Mouse (Mus musculus) lung, postnatal 0 days (tissue): ENCODE results near the gene Stat4. TPM values are rescaled to one million over a fixed set of nuclear protein-coding genes. Genes with fewer than 3 reads are reported as not detected.

Source experiments
- ATAC-seq: fragments of 200-750 bp; cut with Nextera tagmentation; 2 replicates; pipeline ENCODE4 v1.8.0; 2017; ENCODE audit warnings: moderate library complexity
- DNase-seq: peaks from one replicate; pipeline ENCODE4 v3.0.0-alpha.2; 2016; ENCODE audit warnings: low spot score
- H3K27ac ChIP-seq: fragments of 300-500 bp; sonication (generic); 2 replicates; pipeline ENCODE4 v1.5.1; 2014; ENCODE audit warnings: antibody characterized with exemption, mild to moderate bottlenecking, low read length, mixed read lengths
- H3K27me3 ChIP-seq: fragments of 300-500 bp; sonication (generic); replicated peaks from 2 replicates; pipeline ENCODE4 v1.6.1; 2014; ENCODE audit warnings: low read length, mixed read lengths; ENCODE audit not compliant: insufficient read depth
- H3K36me3 ChIP-seq: fragments of 300-500 bp; sonication (generic); 2 replicates; pipeline ENCODE4 v1.6.1; 2014; ENCODE audit warnings: low read length, mixed read lengths; ENCODE audit not compliant: insufficient read depth
- H3K4me1 ChIP-seq: fragments of 300-500 bp; sonication (generic); 2 replicates; pipeline ENCODE4 v1.6.1; 2014; ENCODE audit warnings: antibody characterized with exemption, low read depth, low read length, mixed read lengths; ENCODE audit not compliant: insufficient read depth
- H3K4me2 ChIP-seq: fragments of 300-500 bp; sonication (generic); replicated peaks from 2 replicates; pipeline ENCODE4 v1.6.1; 2014; ENCODE audit warnings: low read depth, mild to moderate bottlenecking, low read length, moderate library complexity, mixed read lengths
- H3K4me3 ChIP-seq: fragments of 300-500 bp; sonication (generic); 2 replicates; pipeline ENCODE4 v1.5.1; 2014; ENCODE audit warnings: low read depth, low read length
- H3K9ac ChIP-seq: fragments of 300-500 bp; sonication (generic); replicated peaks from 2 replicates; pipeline ENCODE4 v1.6.1; 2014; ENCODE audit warnings: low read depth, mild to moderate bottlenecking
- H3K9me3 ChIP-seq: fragments of 300-500 bp; sonication (generic); 2 replicates; pipeline ENCODE4 v1.6.1; 2016; ENCODE audit warnings: low read length, mixed read lengths
- CTCF ChIP-seq: IDR thresholded peaks from 2 replicates; pipeline ENCODE4 v1.5.1; 2016; ENCODE audit warnings: antibody characterized with exemption, mild to moderate bottlenecking
- EP300 ChIP-seq: IDR thresholded peaks from 2 replicates; pipeline ENCODE4 v1.6.1; 2016; ENCODE audit warnings: antibody characterized with exemption, mild to moderate bottlenecking, control low read depth
- whole genome bisulfite sequencing: fragments of 180-500 bp; shearing (Covaris S2); extraction: QIAGEN DNeasy Blood & Tissue Kit; methylation state at CpG from one replicate; pipeline ENCODE4 v1.1.7; 2014; 5-methylcytosine and 5-hydroxymethylcytosine counted together
- polyA plus RNA-seq: library from polyadenylated mRNA; unstranded; fragments of >200 nt; fragmentation: Nextera tagmentation; extraction: Ambion mirVana; gene quantifications from 2 replicates; pipeline ENCODE4 v1.2.1, GENCODE M21; 2015

Gene Stat4
- polyA plus RNA-seq, result 0.73 and 1.0 TPM in 2 replicates

- TF ChIP-seq CTCF (no peak), EP300 (no peak)
- Histone ChIP-seq H3K4me2 (no peak within 1 kb of the TSS), H3K27me3 (no peaks in the 10 kb centered on the region), H3K4me3 (no peak within 1 kb of the TSS), H3K36me3 (no peaks in the 10 kb centered on the region), H3K27ac (no peak within 1 kb of the TSS), H3K9ac (no peak within 1 kb of the TSS), H3K9me3 (no peaks in the 10 kb centered on the region), H3K4me1 (no peaks in the 10 kb centered on the region)
- ATAC-seq (no peak), DNase-seq (no peak)
- WGBS, result 71% methylated on average over 5 of the region's 5 CpGs
Observed at GRCm38 (mm10) chr1:51986848-51987247, at the start of gene Stat4. Gene Stat4, plus strand, starts transcription at chr1:51987148.

- no peak for TF ChIP-seq EP300
- 88% methylated on average over 7 of the region's 7 CpGs for WGBS
- H3K27ac ChIP-seq, result no peak overlapping the region
- no peaks in the 10 kb centered on the region for H3K36me3 ChIP-seq
- H3K27me3 ChIP-seq, result no peaks in the 10 kb centered on the region
- no peak overlapping the region for H3K4me2 ChIP-seq
- H3K9ac ChIP-seq, result no peak overlapping the region
- no peak overlapping the region for H3K4me3 ChIP-seq
- no peak for ATAC-seq
- H3K9me3 ChIP-seq, result no peaks in the 10 kb centered on the region
- DNase-seq, result no peak
- no peaks in the 10 kb centered on the region for H3K4me1 ChIP-seq
Observed at GRCm38 (mm10) chr1:51938357-51938756, 48.6 kb upstream of the Stat4 start.

- Histone ChIP-seq H3K9me3 (no peaks in the 10 kb centered on the region), H3K27ac (no peak overlapping the region), H3K4me1 (no peaks in the 10 kb centered on the region), H3K9ac (no peak overlapping the region), H3K4me3 (no peak overlapping the region), H3K36me3 (no peaks in the 10 kb centered on the region), H3K4me2 (no peak overlapping the region), H3K27me3 (no peaks in the 10 kb centered on the region)
- TF ChIP-seq CTCF (peak; percentile 87), EP300 (no peak)
- ATAC-seq (peak; percentile 87), DNase-seq (peak; percentile 87)
- 34% methylated on average over 5 of the region's 5 CpGs for WGBS
Observed at GRCm38 (mm10) chr1:51944755-51945154, 42.2 kb upstream of the Stat4 start.

- H3K4me1 ChIP-seq, result no peaks in the 10 kb centered on the region
- ATAC-seq (no peak), DNase-seq (no peak)
- H3K27me3 ChIP-seq, result no peaks in the 10 kb centered on the region
- H3K27ac ChIP-seq, result no peak overlapping the region
- no peak overlapping the region for H3K9ac ChIP-seq
- no peaks in the 10 kb centered on the region for H3K36me3 ChIP-seq
- H3K4me3 ChIP-seq, result no peak overlapping the region
- H3K9me3 ChIP-seq, result no peaks in the 10 kb centered on the region
- whole genome bisulfite sequencing, result 58% methylated on average over 4 of the region's 4 CpGs
- no peak overlapping the region for H3K4me2 ChIP-seq
- TF ChIP-seq CTCF (no peak), EP300 (no peak)
Observed at GRCm38 (mm10) chr1:51947116-51947515, 39.8 kb upstream of the Stat4 start.

GRCm38 (mm10) chr1:51964647-51965046, 22.3 kb upstream of the Stat4 start:
- ATAC-seq (no peak), DNase-seq (no peak)
- no peak overlapping the region for H3K9ac ChIP-seq
- H3K36me3 ChIP-seq, result no peaks in the 10 kb centered on the region
- H3K27ac ChIP-seq, result no peak overlapping the region
- H3K9me3 ChIP-seq, result no peaks in the 10 kb centered on the region
- no peaks in the 10 kb centered on the region for H3K27me3 ChIP-seq
- TF ChIP-seq EP300 (no peak), CTCF (no peak)
- WGBS, result 82% methylated on average over 2 of the region's 2 CpGs
- H3K4me2 ChIP-seq, result no peak overlapping the region
- H3K4me3 ChIP-seq, result no peak overlapping the region
- H3K4me1 ChIP-seq, result peaks cover 5% of the 10 kb centered on the region; the same call in 1 of the 2 replicates

GRCm38 (mm10) chr1:51968994-51969393, 18.0 kb upstream of the Stat4 start:
- H3K27ac ChIP-seq, result no peak overlapping the region
- H3K4me3 ChIP-seq, result no peak overlapping the region
- no peak for TF ChIP-seq EP300
- no peak for TF ChIP-seq CTCF
- ATAC-seq (no peak), DNase-seq (peak; percentile 35)
- no peaks in the 10 kb centered on the region for H3K27me3 ChIP-seq
- H3K4me2 ChIP-seq, result no peak overlapping the region
- H3K9ac ChIP-seq, result no peak overlapping the region
- no peaks in the 10 kb centered on the region for H3K9me3 ChIP-seq
- WGBS, result 0% methylated on average over 1 of the region's 1 CpGs
- no peaks in the 10 kb centered on the region for H3K36me3 ChIP-seq
- H3K4me1 ChIP-seq, result peaks cover 5% of the 10 kb centered on the region; the same call in 1 of the 2 replicates

GRCm38 (mm10) chr1:51970182-51970581, 16.8 kb upstream of the Stat4 start:
- no peak overlapping the region for H3K4me3 ChIP-seq
- H3K27ac ChIP-seq, result no peak overlapping the region
- H3K9ac ChIP-seq, result no peak overlapping the region
- ATAC-seq (no peak), DNase-seq (no peak)
- H3K4me2 ChIP-seq, result no peak overlapping the region
- H3K27me3 ChIP-seq, result no peaks in the 10 kb centered on the region
- no peaks in the 10 kb centered on the region for H3K9me3 ChIP-seq
- peaks cover 5% of the 10 kb centered on the region; the same call in 1 of the 2 replicates for H3K4me1 ChIP-seq
- no peak for TF ChIP-seq EP300
- no peak for TF ChIP-seq CTCF
- H3K36me3 ChIP-seq, result no peaks in the 10 kb centered on the region
- WGBS, result 85% methylated on average over 6 of the region's 6 CpGs
